Mouse (Mus musculus) lung, postnatal 0 days (tissue): Measurements from ENCODE around the gene Gm1043.

Experiments used
- CTCF ChIP-seq: IDR thresholded peaks from 2 replicates; pipeline ENCODE4 v1.5.1; 2016; ENCODE audit warnings: antibody characterized with exemption, mild to moderate bottlenecking
- EP300 ChIP-seq: IDR thresholded peaks from 2 replicates; pipeline ENCODE4 v1.6.1; 2016; ENCODE audit warnings: antibody characterized with exemption, mild to moderate bottlenecking, control low read depth

- TF ChIP-seq CTCF (no peak), EP300 (no peak)
These were observed 44.5 kb upstream of the Gm1043 start for GRCm38 (mm10) chr5:37040711-37041110.
